Mouse (Mus musculus): Measurements from ENCODE around the gene Cdr2l.

Gene Cdr2l

GRCm38 (mm10) chr11:115441417-115441816, 59.7 kb downstream of the Cdr2l start:
- no peak for DNase-seq (ENCODE audit: low read depth)
